Mouse (Mus musculus): ENCODE measurements around the gene Usp22. TPM values are rescaled to one million over a fixed set of nuclear protein-coding genes. Genes with fewer than 3 reads are reported as not detected.

Usp22 gene
- total and polyA plus RNA-seq, 3 experiments, result 48.1 to 65.3 (median 54.7) TPM

DNA sequence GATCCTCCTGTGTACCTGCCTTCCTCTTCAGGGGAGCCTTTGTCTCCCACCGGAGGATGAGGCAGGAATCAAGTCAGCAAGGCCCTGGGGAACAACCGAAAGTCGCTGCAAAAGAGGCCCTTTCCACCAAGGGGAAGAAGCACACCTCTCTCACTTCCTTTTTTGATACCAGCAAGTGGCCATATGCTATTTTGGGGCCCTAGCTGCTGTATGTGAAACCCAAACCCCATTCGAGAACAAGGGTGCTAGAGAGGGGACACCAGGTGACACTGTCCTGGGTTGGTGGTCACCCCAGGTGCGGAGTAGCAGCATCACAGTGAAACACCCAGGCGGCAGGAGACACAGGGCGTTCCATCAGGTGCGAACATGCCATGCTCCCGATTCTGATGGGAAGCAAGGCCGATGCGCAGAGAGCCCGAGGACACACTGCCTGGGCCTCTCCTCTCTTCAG is 65.9 kb downstream of the Usp22 start (continued):
- peak; percentile 95 for TF ChIP-seq CHD2 (IDR thresholded peaks at IDR 0.05; ENCODE audit: low read length)
- TF ChIP-seq RCOR1 (conservative IDR thresholded peaks at IDR 0.05; ENCODE audit: low read depth, low read length), result peak; percentile 99
- no peak; the same call in 1 of the 2 replicates for TF ChIP-seq NELFE (IDR thresholded peaks at IDR 0.05; ENCODE audit: low read depth, low read length)
- peak; percentile 52; the same call in 1 of the 2 replicates for TF ChIP-seq HCFC1 (IDR thresholded peaks at IDR 0.05; ENCODE audit: low read depth, low read length)
- peak; percentile 45; the same call in 1 of the 2 replicates for TF ChIP-seq POLR2A (IDR thresholded peaks at IDR 0.05; ENCODE audit: low read depth, low read length)
- TF ChIP-seq ZNF384 (IDR thresholded peaks at IDR 0.05; ENCODE audit: low read depth, low read length), result no peak
- TF ChIP-seq MEF2A (IDR thresholded peaks at IDR 0.05; ENCODE audit: borderline replicate concordance, low read depth, low read length), result peak; percentile 100
- TF ChIP-seq USF1 (IDR thresholded peaks at IDR 0.05; ENCODE audit: low read depth, low read length), result no peak
- peak; percentile 9 for TF ChIP-seq RAD21 (IDR thresholded peaks at IDR 0.05; ENCODE audit: low read depth, low read length)
- no peak for TF ChIP-seq USF2 (conservative IDR thresholded peaks at IDR 0.05; ENCODE audit: low read depth, low read length)
- TF ChIP-seq UBTF (IDR thresholded peaks at IDR 0.05; ENCODE audit: low read depth, low read length), result no peak
- TF ChIP-seq MAFK (IDR thresholded peaks at IDR 0.05; ENCODE audit: insufficient replicate concordance, low read length), result peak; percentile 93
- TF ChIP-seq EP300 (IDR thresholded peaks at IDR 0.05; ENCODE audit: low read length), result peak; percentile 99
- TF ChIP-seq CTCF (conservative IDR thresholded peaks at IDR 0.05 in 1 of 2, IDR thresholded peaks at IDR 0.05 in 1 of 2; ENCODE audit: low read depth in 2 of 2, low read length in 2 of 2), result no peak; a peak in 1 of 4 replicates
- TF ChIP-seq SIN3A (IDR thresholded peaks at IDR 0.05; ENCODE audit: low read length), result peak; percentile 80
- peak; percentile 65; the same call in 1 of the 2 replicates for TF ChIP-seq JUND (conservative IDR thresholded peaks at IDR 0.05; ENCODE audit: low read depth, low read length)

DNA sequence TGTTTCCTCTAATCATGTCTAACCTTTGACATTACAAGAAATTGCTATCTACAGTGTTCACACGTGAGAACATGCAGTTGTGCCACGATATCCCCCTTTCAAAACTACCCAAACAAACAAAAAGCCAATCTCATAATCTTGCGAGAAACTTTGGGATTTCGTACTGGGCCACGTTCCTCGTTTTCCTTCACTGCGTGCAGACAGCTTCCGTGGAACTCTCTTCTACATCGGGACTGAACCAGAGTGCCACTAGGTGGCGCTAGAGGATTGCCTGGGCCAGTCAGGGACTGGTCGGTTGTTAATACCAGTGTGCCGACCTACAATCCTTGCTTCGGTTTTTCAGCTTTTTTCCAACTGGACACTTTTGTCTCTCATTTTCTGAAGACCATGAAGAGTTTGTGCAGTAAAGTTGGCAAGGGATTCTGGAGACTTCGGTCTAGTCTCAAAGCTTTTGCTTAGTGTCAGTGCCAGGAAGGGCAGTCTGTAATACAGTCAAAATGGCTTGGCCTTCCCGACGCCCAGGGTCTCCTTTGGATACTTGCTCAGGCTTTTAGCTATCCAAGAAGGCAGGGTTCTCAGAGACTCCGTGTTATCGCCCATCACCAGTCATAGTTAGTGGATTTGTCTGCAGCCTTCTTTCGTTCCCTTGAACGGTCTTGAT is 70.5 kb downstream of the Usp22 start:
- Histone ChIP-seq H3K4me2 (ENCODE audit: insufficient read depth, low read depth, poor library complexity, severe bottlenecking) (peak overlapping the region; percentile 25; the same call in 1 of the 2 replicates), H3K9me3 (replicated peaks; ENCODE audit: low read length) (no peaks in the 10 kb centered on the region), H3K4me1 (ENCODE audit: control insufficient read depth in 1 of 2, insufficient read depth in 2 of 2) (peaks cover 19 to 60% of the 10 kb centered on the region in 2 experiments), H3K36me3 (replicated peaks in 1 of 2; ENCODE audit: control insufficient read depth in 1 of 2, insufficient read depth in 1 of 2, low read length in 1 of 2) (no peaks in the 10 kb centered on the region), H3K4me3 (replicated peaks in 1 of 3; ENCODE audit: low read depth in 2 of 3, low read length in 2 of 3, poor library complexity in 1 of 3) (no peak overlapping the region), H3K9ac (ENCODE audit: insufficient read depth, low read depth) (no peak overlapping the region), H3K79me2 (replicated peaks; ENCODE audit: control insufficient read depth, extremely low read depth, insufficient read depth, poor library complexity, severe bottlenecking) (no peaks in the 10 kb centered on the region), H3K27me3 (replicated peaks) (peaks cover 2% of the 10 kb centered on the region), H3K27ac (ENCODE audit: insufficient read depth, low read depth) (no peak overlapping the region)
- in situ Hi-C loops (cut with MboI; ENCODE audit: low pct_ligation_motif_present, low pct_unique_long_range_greater_than_20kb, low sequenced_read_pairs), result no loop called here
- DNase-seq (ENCODE audit: extremely low read depth), result peak; percentile 98
- dilution Hi-C loops (cut with MboI; ENCODE audit: extremely low pct_ligation_motif_present, extremely low pct_unique_long_range_greater_than_20kb, low sequenced_read_pairs), result no loop called here
- TF ChIP-seq RAD21 (IDR thresholded peaks at IDR 0.05; ENCODE audit: low read depth, low read length) (no peak; the same call in none of the 2 replicates), MAZ (IDR thresholded peaks at IDR 0.05; ENCODE audit: low read depth, low read length) (no peak; the same call in 1 of the 2 replicates), ZNF384 (IDR thresholded peaks at IDR 0.05; ENCODE audit: low read depth, low read length) (no peak; the same call in 1 of the 2 replicates), E2F4 (IDR thresholded peaks at IDR 0.05; ENCODE audit: insufficient replicate concordance, low read depth, low read length) (no peak), SIN3A (IDR thresholded peaks at IDR 0.05; ENCODE audit: low read length) (peak; percentile 76), EP300 (IDR thresholded peaks at IDR 0.05; ENCODE audit: low read length) (peak; percentile 4; the same call in 1 of the 2 replicates), MXI1 (IDR thresholded peaks at IDR 0.05; ENCODE audit: low read depth, low read length) (peak; percentile 57; the same call in 1 of the 2 replicates), JUN (IDR thresholded peaks at IDR 0.05; ENCODE audit: insufficient read depth, low read depth, low read length) (peak; percentile 31; the same call in 1 of the 2 replicates), RCOR1 (conservative IDR thresholded peaks at IDR 0.05; ENCODE audit: low read depth, low read length) (0 out of 2 replicates have a peak, but pooled peaks have one; percentile 61), TCF12 (IDR thresholded peaks at IDR 0.05; ENCODE audit: low read depth, low read length) (no peak; the same call in none of the 2 replicates), MEF2A (IDR thresholded peaks at IDR 0.05; ENCODE audit: borderline replicate concordance, low read depth, low read length) (peak; percentile 68; the same call in 1 of the 2 replicates), JUND (conservative IDR thresholded peaks at IDR 0.05; ENCODE audit: low read depth, low read length) (peak; percentile 70), BHLHE40 (IDR thresholded peaks at IDR 0.05; ENCODE audit: low read depth, low read length) (peak; percentile 72), ZKSCAN1 (IDR thresholded peaks at IDR 0.05; ENCODE audit: borderline replicate concordance, low read depth, low read length) (no peak), HCFC1 (IDR thresholded peaks at IDR 0.05; ENCODE audit: low read depth, low read length) (peak; percentile 61), SMC3 (IDR thresholded peaks at IDR 0.05; ENCODE audit: low read depth, low read length) (peak; percentile 100), KAT2A (IDR thresholded peaks at IDR 0.05; ENCODE audit: insufficient replicate concordance, low read length) (no peak), CTCF (conservative IDR thresholded peaks at IDR 0.05 in 1 of 2, IDR thresholded peaks at IDR 0.05 in 1 of 2; ENCODE audit: low read depth in 2 of 2, low read length in 2 of 2) (peak; percentile 99), NELFE (IDR thresholded peaks at IDR 0.05; ENCODE audit: low read depth, low read length) (peak; percentile 61), IRF4 (IDR thresholded peaks at IDR 0.05; ENCODE audit: low read depth, low read length) (peak; percentile 65), MYC (IDR thresholded peaks at IDR 0.05; ENCODE audit: low read depth, low read length) (peak; percentile 91), PAX5 (IDR thresholded peaks at IDR 0.05; ENCODE audit: low read length) (no peak), GABPA (IDR thresholded peaks at IDR 0.05; ENCODE audit: insufficient replicate concordance, low read depth, low read length) (no peak), POLR2AphosphoS2 (IDR thresholded peaks at IDR 0.05; ENCODE audit: low read depth, low read length) (no peak), MAX (IDR thresholded peaks at IDR 0.05; ENCODE audit: low read length) (peak; percentile 86), POLR2A (IDR thresholded peaks at IDR 0.05; ENCODE audit: low read depth, low read length) (0 out of 2 replicates have a peak, but pooled peaks have one; percentile 35), CHD2 (IDR thresholded peaks at IDR 0.05; ENCODE audit: low read length) (peak; percentile 79), UBTF (IDR thresholded peaks at IDR 0.05; ENCODE audit: low read depth, low read length) (no peak), USF2 (conservative IDR thresholded peaks at IDR 0.05; ENCODE audit: low read depth, low read length) (no peak), CHD1 (IDR thresholded peaks at IDR 0.05; ENCODE audit: low read depth, low read length) (no peak)

Measured in CH12.LX (cell line).